Mouse (Mus musculus): Measurements from ENCODE around the gene Samd10. TPM values are rescaled to one million over a fixed set of nuclear protein-coding genes. Genes with fewer than 3 reads are reported as not detected.

The Samd10 gene
- polyA plus RNA-seq, 1 experiment from 2014 or later = 17.7 TPM

- Histone ChIP-seq H3K9me3 (ENCODE audit: control insufficient read depth, low read length) (no peaks in the 10 kb centered on the region), H3K4me3 (ENCODE audit: low read depth, low read length) (peak overlapping the region; percentile 60), H3K9ac (ENCODE audit: low read length) (peak overlapping the region; percentile 55), H3K36me3 (ENCODE audit: control insufficient read depth, insufficient read depth, low read length) (peaks cover 16% of the 10 kb centered on the region), H3K4me2 (ENCODE audit: low read depth, severe bottlenecking) (peak overlapping the region; percentile 89), H3K27ac (replicated peaks; ENCODE audit: low read depth, low read length) (peak overlapping the region; percentile 23; the same call in 1 of the 2 replicates), H3K27me3 (ENCODE audit: control insufficient read depth, insufficient read depth, low read length) (no peaks in the 10 kb centered on the region), H3K4me1 (ENCODE audit: control insufficient read depth, insufficient read depth, low read length) (peaks cover 3% of the 10 kb centered on the region; the same call in 1 of the 2 replicates)
- 1% methylated on average over 49 of the region's 49 CpGs for WGBS
- peak; percentile 89 for DNase-seq (ENCODE audit: low spot score)
- peak; percentile 86 for ATAC-seq (ENCODE audit: insufficient number of reproducible peaks, low FRiP score, low TSS enrichment, low read depth)
These were observed 17.5 kb downstream of the Samd10 start for GRCm38 (mm10) chr2:181581402-181582120.

GRCm38 (mm10) chr2:181581016-181581401 lies 18.0 kb downstream of the Samd10 start:
- Histone ChIP-seq H3K4me1 (ENCODE audit: control insufficient read depth, insufficient read depth, low read length) (peaks cover 3% of the 10 kb centered on the region; the same call in 1 of the 2 replicates), H3K4me3 (ENCODE audit: low read depth, low read length) (peak overlapping the region; percentile 60), H3K9me3 (ENCODE audit: control insufficient read depth, low read length) (no peaks in the 10 kb centered on the region), H3K9ac (ENCODE audit: low read length) (peak overlapping the region; percentile 55), H3K4me2 (ENCODE audit: low read depth, severe bottlenecking) (peak overlapping the region; percentile 89), H3K36me3 (ENCODE audit: control insufficient read depth, insufficient read depth, low read length) (peaks cover 11% of the 10 kb centered on the region), H3K27me3 (ENCODE audit: control insufficient read depth, insufficient read depth, low read length) (no peaks in the 10 kb centered on the region), H3K27ac (replicated peaks; ENCODE audit: low read depth, low read length) (0 out of 2 replicates have a peak overlapping the region, but pooled peaks have one; percentile 23)
- WGBS = under 1% methylated on average over 11 of the region's 11 CpGs
- ATAC-seq (ENCODE audit: insufficient number of reproducible peaks, low FRiP score, low TSS enrichment, low read depth) (peak; percentile 77), DNase-seq (ENCODE audit: low spot score) (peak; percentile 87)

GRCm38 (mm10) chr2:181580131-181580772 lies 18.8 kb downstream of the Samd10 start:
- H3K27ac ChIP-seq (replicated peaks; ENCODE audit: low read depth, low read length) = no peak overlapping the region
- ATAC-seq (ENCODE audit: insufficient number of reproducible peaks, low FRiP score, low TSS enrichment, low read depth) = no peak
- peak overlapping the region; percentile 89 for H3K4me2 ChIP-seq (ENCODE audit: low read depth, severe bottlenecking)
- H3K9me3 ChIP-seq (ENCODE audit: control insufficient read depth, low read length) = no peaks in the 10 kb centered on the region
- H3K27me3 ChIP-seq (ENCODE audit: control insufficient read depth, insufficient read depth, low read length) = no peaks in the 10 kb centered on the region
- H3K4me3 ChIP-seq (ENCODE audit: low read depth, low read length) = peak overlapping the region; percentile 60
- peaks cover 7% of the 10 kb centered on the region for H3K36me3 ChIP-seq (ENCODE audit: control insufficient read depth, insufficient read depth, low read length)
- peaks cover 3% of the 10 kb centered on the region; the same call in 1 of the 2 replicates for H3K4me1 ChIP-seq (ENCODE audit: control insufficient read depth, insufficient read depth, low read length)
- 75% methylated on average over 5 of the region's 5 CpGs for WGBS
- DNase-seq (ENCODE audit: low spot score) = peak; percentile 17
- H3K9ac ChIP-seq (ENCODE audit: low read length) = peak overlapping the region; percentile 47; the same call in 1 of the 2 replicates

GRCm38 (mm10) chr2:181579681-181580080 lies 19.3 kb downstream of the Samd10 start:
- DNase-seq (ENCODE audit: low spot score) (no peak), ATAC-seq (ENCODE audit: insufficient number of reproducible peaks, low FRiP score, low TSS enrichment, low read depth) (no peak)
- H3K27ac ChIP-seq (replicated peaks; ENCODE audit: low read depth, low read length) = no peak overlapping the region
- no peak overlapping the region for H3K9ac ChIP-seq (ENCODE audit: low read length)
- peaks cover 4% of the 10 kb centered on the region for H3K36me3 ChIP-seq (ENCODE audit: control insufficient read depth, insufficient read depth, low read length)
- 90% methylated on average over 1 of the region's 1 CpGs for WGBS
- H3K4me2 ChIP-seq (ENCODE audit: low read depth, severe bottlenecking) = no peak overlapping the region
- H3K4me1 ChIP-seq (ENCODE audit: control insufficient read depth, insufficient read depth, low read length) = peaks cover 3% of the 10 kb centered on the region; the same call in 1 of the 2 replicates
- no peak overlapping the region for H3K4me3 ChIP-seq (ENCODE audit: low read depth, low read length)
- H3K9me3 ChIP-seq (ENCODE audit: control insufficient read depth, low read length) = no peaks in the 10 kb centered on the region
- H3K27me3 ChIP-seq (ENCODE audit: control insufficient read depth, insufficient read depth, low read length) = no peaks in the 10 kb centered on the region

GRCm38 (mm10) chr2:181578790-181579618 lies 20.0 kb downstream of the Samd10 start:
- H3K9ac ChIP-seq (ENCODE audit: low read length) = no peak overlapping the region
- no peaks in the 10 kb centered on the region for H3K36me3 ChIP-seq (ENCODE audit: control insufficient read depth, insufficient read depth, low read length)
- ATAC-seq (ENCODE audit: insufficient number of reproducible peaks, low FRiP score, low TSS enrichment, low read depth) = no peak
- no peak overlapping the region for H3K27ac ChIP-seq (replicated peaks; ENCODE audit: low read depth, low read length)
- no peaks in the 10 kb centered on the region for H3K27me3 ChIP-seq (ENCODE audit: control insufficient read depth, insufficient read depth, low read length)
- no peaks in the 10 kb centered on the region for H3K9me3 ChIP-seq (ENCODE audit: control insufficient read depth, low read length)
- DNase-seq (ENCODE audit: low spot score) = no peak
- H3K4me2 ChIP-seq (ENCODE audit: low read depth, severe bottlenecking) = no peak overlapping the region
- peaks cover 3% of the 10 kb centered on the region; the same call in 1 of the 2 replicates for H3K4me1 ChIP-seq (ENCODE audit: control insufficient read depth, insufficient read depth, low read length)
- WGBS = 74% methylated on average over 5 of the region's 5 CpGs
- H3K4me3 ChIP-seq (ENCODE audit: low read depth, low read length) = no peak overlapping the region

DNA sequence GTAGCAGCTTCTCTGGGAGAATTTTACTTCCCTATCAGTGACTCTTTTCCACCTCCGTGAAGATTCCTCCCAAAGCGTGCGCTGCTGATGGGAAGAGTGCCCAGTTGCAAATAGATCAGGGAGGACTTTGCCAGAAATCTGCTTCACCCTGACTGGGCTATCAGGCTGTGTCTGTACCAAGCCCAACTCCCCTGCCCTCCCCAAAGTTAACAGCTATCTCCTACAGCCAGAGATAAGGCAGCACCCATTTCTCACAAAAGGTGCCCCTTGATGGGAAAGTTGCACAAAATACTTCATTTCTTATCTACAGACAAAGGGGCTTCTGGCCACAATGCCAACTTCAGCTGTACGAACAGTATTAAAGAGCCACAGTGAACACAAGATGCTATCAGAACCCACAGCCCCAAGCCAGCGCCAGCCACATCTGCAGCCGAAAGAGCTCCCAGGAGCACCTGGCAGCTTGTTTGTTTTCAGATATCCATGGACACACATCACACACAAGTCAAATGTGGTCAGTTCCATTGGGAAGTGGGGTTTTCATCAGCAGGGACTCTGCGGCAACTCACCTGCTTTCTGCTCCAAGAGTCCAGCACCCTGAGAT lies 20.9 kb downstream of the Samd10 start:
- H3K4me1 ChIP-seq (ENCODE audit: control insufficient read depth, insufficient read depth, low read length) = peaks cover 3% of the 10 kb centered on the region; the same call in 1 of the 2 replicates
- DNase-seq (ENCODE audit: low spot score) (no peak), ATAC-seq (ENCODE audit: insufficient number of reproducible peaks, low FRiP score, low TSS enrichment, low read depth) (no peak)
- no peaks in the 10 kb centered on the region for H3K27me3 ChIP-seq (ENCODE audit: control insufficient read depth, insufficient read depth, low read length)
- no peak overlapping the region for H3K4me2 ChIP-seq (ENCODE audit: low read depth, severe bottlenecking)
- no peaks in the 10 kb centered on the region for H3K36me3 ChIP-seq (ENCODE audit: control insufficient read depth, insufficient read depth, low read length)
- no peak overlapping the region for H3K4me3 ChIP-seq (ENCODE audit: low read depth, low read length)
- no peaks in the 10 kb centered on the region for H3K9me3 ChIP-seq (ENCODE audit: control insufficient read depth, low read length)
- H3K27ac ChIP-seq (replicated peaks; ENCODE audit: low read depth, low read length) = no peak overlapping the region
- WGBS = 90% methylated on average over 7 of the region's 7 CpGs
- no peak overlapping the region for H3K9ac ChIP-seq (ENCODE audit: low read length)

- ATAC-seq (ENCODE audit: insufficient number of reproducible peaks, low FRiP score, low TSS enrichment, low read depth) (no peak), DNase-seq (ENCODE audit: low spot score) (no peak)
- WGBS = 68% methylated on average over 2 of the region's 2 CpGs
- Histone ChIP-seq H3K27ac (replicated peaks; ENCODE audit: low read depth, low read length) (no peak overlapping the region), H3K36me3 (ENCODE audit: control insufficient read depth, insufficient read depth, low read length) (no peaks in the 10 kb centered on the region), H3K4me3 (ENCODE audit: low read depth, low read length) (no peak overlapping the region), H3K27me3 (ENCODE audit: control insufficient read depth, insufficient read depth, low read length) (no peaks in the 10 kb centered on the region), H3K9me3 (ENCODE audit: control insufficient read depth, low read length) (no peaks in the 10 kb centered on the region), H3K4me1 (ENCODE audit: control insufficient read depth, insufficient read depth, low read length) (peaks cover 3% of the 10 kb centered on the region; the same call in 1 of the 2 replicates), H3K9ac (ENCODE audit: low read length) (no peak overlapping the region), H3K4me2 (ENCODE audit: low read depth, severe bottlenecking) (no peak overlapping the region)
These were observed 21.9 kb downstream of the Samd10 start for GRCm38 (mm10) chr2:181577126-181577525.

DNA sequence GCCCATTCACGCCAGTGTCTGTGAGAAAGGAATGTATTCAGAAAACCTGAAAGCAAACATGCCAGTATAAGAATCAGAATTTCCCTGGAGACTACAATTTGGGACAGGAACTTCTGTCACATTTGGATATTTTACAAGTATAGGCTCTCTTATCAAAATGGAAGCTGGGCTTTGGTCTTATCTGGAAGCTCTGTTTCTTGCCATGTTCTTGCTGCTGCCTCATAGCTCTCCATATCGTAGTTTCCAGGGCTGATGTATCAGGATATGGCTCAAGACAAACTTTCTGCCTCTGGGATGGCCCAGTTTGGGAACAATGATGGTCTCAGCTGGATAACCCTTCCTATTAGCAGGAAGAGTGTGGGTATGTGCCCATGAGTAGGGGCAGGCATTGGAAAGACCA lies 22.4 kb downstream of the Samd10 start:
- Histone ChIP-seq H3K4me2 (ENCODE audit: low read depth, severe bottlenecking) (no peak overlapping the region), H3K4me3 (ENCODE audit: low read depth, low read length) (no peak overlapping the region), H3K4me1 (ENCODE audit: control insufficient read depth, insufficient read depth, low read length) (peaks cover 3% of the 10 kb centered on the region; the same call in 1 of the 2 replicates), H3K9me3 (ENCODE audit: control insufficient read depth, low read length) (no peaks in the 10 kb centered on the region), H3K9ac (ENCODE audit: low read length) (no peak overlapping the region), H3K27me3 (ENCODE audit: control insufficient read depth, insufficient read depth, low read length) (no peaks in the 10 kb centered on the region), H3K36me3 (ENCODE audit: control insufficient read depth, insufficient read depth, low read length) (no peaks in the 10 kb centered on the region), H3K27ac (replicated peaks; ENCODE audit: low read depth, low read length) (no peak overlapping the region)
- 89% methylated on average over 2 of the region's 2 CpGs for WGBS
- no peak for ATAC-seq (ENCODE audit: insufficient number of reproducible peaks, low FRiP score, low TSS enrichment, low read depth)
- DNase-seq (ENCODE audit: low spot score) = no peak
